Mouse (Mus musculus) stomach, postnatal 0 days (tissue): ENCODE measurements around the gene Syt8. TPM values are rescaled to one million over a fixed set of nuclear protein-coding genes. Genes with fewer than 3 reads are reported as not detected.

ENCODE experiments used
- ATAC-seq: fragments of 200-750 bp; cut with Nextera tagmentation; 2 replicates; pipeline ENCODE4 v1.8.0; 2017; ENCODE audit not compliant: low FRiP score, low TSS enrichment
- DNase-seq: peaks from one replicate; pipeline ENCODE4 v3.0.0-alpha.2; 2016; ENCODE audit warnings: low spot score
- H3K27ac ChIP-seq: fragments of 300-500 bp; sonication (generic); replicated peaks from 2 replicates; pipeline ENCODE4 v1.5.1; 2014; ENCODE audit warnings: mild to moderate bottlenecking, control low read depth
- H3K27me3 ChIP-seq: fragments of 300-500 bp; sonication (generic); 2 replicates; pipeline ENCODE4 v1.6.1; 2014; ENCODE audit warnings: low read length; ENCODE audit not compliant: control insufficient read depth, insufficient read depth
- H3K36me3 ChIP-seq: fragments of 300-500 bp; sonication (generic); 2 replicates; pipeline ENCODE4 v1.6.1; 2014; ENCODE audit warnings: low read length, mixed read lengths; ENCODE audit not compliant: control insufficient read depth, insufficient read depth
- H3K4me1 ChIP-seq: fragments of 300-500 bp; sonication (generic); replicated peaks from 2 replicates; pipeline ENCODE4 v1.6.1; 2014; ENCODE audit warnings: antibody characterized with exemption; ENCODE audit not compliant: control insufficient read depth, insufficient read depth
- H3K4me2 ChIP-seq: fragments of 300-500 bp; sonication (generic); replicated peaks from 2 replicates; pipeline ENCODE4 v1.6.1; 2014; ENCODE audit warnings: low read depth, mild to moderate bottlenecking, control low read depth, moderate library complexity
- H3K4me3 ChIP-seq: fragments of 300-500 bp; sonication (generic); 2 replicates; pipeline ENCODE4 v1.5.1; 2014; ENCODE audit warnings: low read depth, low read length, control low read depth
- H3K9ac ChIP-seq: fragments of 300-500 bp; sonication (generic); 2 replicates; pipeline ENCODE4 v1.6.1; 2014; ENCODE audit warnings: mild to moderate bottlenecking, low read length, control low read depth, mixed read lengths
- H3K9me3 ChIP-seq: fragments of 300-500 bp; sonication (generic); 2 replicates; pipeline ENCODE4 v1.6.1; 2016; ENCODE audit warnings: low read length; ENCODE audit not compliant: control insufficient read depth
- CTCF ChIP-seq: IDR thresholded peaks from 2 replicates; pipeline ENCODE4 v1.5.1; 2016; ENCODE audit warnings: antibody characterized with exemption, low read depth, mild to moderate bottlenecking, moderate library complexity
- EP300 ChIP-seq: optimal IDR thresholded peaks from 2 replicates; pipeline ENCODE3; 2016; ENCODE audit warnings: antibody characterized with exemption
- WGBS: fragments of 180-500 bp; shearing (Covaris S2); extraction: QIAGEN DNeasy Blood & Tissue Kit; methylation state at CpG from one replicate; pipeline ENCODE4 v1.1.7; 2014; 5-methylcytosine and 5-hydroxymethylcytosine counted together
- polyA plus RNA-seq: library from polyadenylated mRNA; unstranded; fragments of >200 nt; fragmentation: Nextera tagmentation; extraction: Ambion mirVana; gene quantifications from 2 replicates; pipeline ENCODE4 v1.2.1, GENCODE M21; 2015

Gene Syt8
- polyA plus RNA-seq, 1 experiment from 2014 or later, result 70.7 TPM

GRCm38 (mm10) chr7:142437324-142437723, 2.7 kb downstream of the Syt8 start:
- DNase-seq, result peak; percentile 90
- 61% methylated on average over 5 of the region's 5 CpGs for WGBS
- Histone ChIP-seq H3K9me3 (no peaks in the 10 kb centered on the region), H3K4me1 (peaks cover 10% of the 10 kb centered on the region), H3K27me3 (no peaks in the 10 kb centered on the region), H3K4me3 (no peak overlapping the region), H3K9ac (peak overlapping the region; percentile 5; the same call in 1 of the 2 replicates), H3K4me2 (peak overlapping the region; percentile 31; the same call in 1 of the 2 replicates), H3K27ac (peak overlapping the region; percentile 90), H3K36me3 (no peaks in the 10 kb centered on the region)
- peak; percentile 72 for ATAC-seq
- TF ChIP-seq CTCF (peak; percentile 79), EP300 (peak; percentile 86)

GRCm38 (mm10) chr7:142439966-142440365, 5.3 kb downstream of the Syt8 start:
- no peak for DNase-seq
- no peak overlapping the region for H3K4me2 ChIP-seq
- H3K4me1 ChIP-seq, result peaks cover 5% of the 10 kb centered on the region; the same call in 1 of the 2 replicates
- no peaks in the 10 kb centered on the region for H3K36me3 ChIP-seq
- no peaks in the 10 kb centered on the region for H3K9me3 ChIP-seq
- H3K27ac ChIP-seq, result peak overlapping the region; percentile 88
- TF ChIP-seq EP300 (no peak), CTCF (no peak)
- ATAC-seq, result no peak
- peak overlapping the region; percentile 52; the same call in 1 of the 2 replicates for H3K9ac ChIP-seq
- 59% methylated on average over 14 of the region's 14 CpGs for WGBS
- H3K4me3 ChIP-seq, result no peak overlapping the region
- H3K27me3 ChIP-seq, result no peaks in the 10 kb centered on the region

GRCm38 (mm10) chr7:142440657-142441114, 6.0 kb downstream of the Syt8 start:
- peak; percentile 44 for DNase-seq
- H3K9ac ChIP-seq, result peak overlapping the region; percentile 52
- H3K4me3 ChIP-seq, result no peak overlapping the region
- peak; percentile 47; the same call in 1 of the 2 replicates for ATAC-seq
- no peaks in the 10 kb centered on the region for H3K27me3 ChIP-seq
- H3K27ac ChIP-seq, result peak overlapping the region; percentile 88
- 26% methylated on average over 5 of the region's 5 CpGs for WGBS
- no peaks in the 10 kb centered on the region for H3K9me3 ChIP-seq
- no peaks in the 10 kb centered on the region for H3K36me3 ChIP-seq
- TF ChIP-seq EP300, result peak; percentile 79
- peak; percentile 89 for TF ChIP-seq CTCF
- H3K4me2 ChIP-seq, result 0 out of 2 replicates have a peak overlapping the region, but pooled peaks have one; percentile 17
- peaks cover 5% of the 10 kb centered on the region; the same call in 1 of the 2 replicates for H3K4me1 ChIP-seq

GRCm38 (mm10) chr7:142441585-142441984, 6.9 kb downstream of the Syt8 start, which contains the start of gene Tnni2:
TSS of gene Tnni2 (plus strand) at chr7:142441808.
- no peak for ATAC-seq

GRCm38 (mm10) chr7:142442081-142442907, 7.6 kb downstream of the Syt8 start:
- Histone ChIP-seq H3K9ac (0 out of 2 replicates have a peak overlapping the region, but pooled peaks have one; percentile 14), H3K27ac (peak overlapping the region; percentile 88)

More at GRCm38 (mm10) chr7:142441585-142441984, 6.9 kb downstream of the Syt8 start, which contains the start of gene Tnni2:
- H3K36me3 ChIP-seq, result no peaks in the 10 kb centered on the region
- H3K4me2 ChIP-seq, result 0 out of 2 replicates have a peak within 1 kb of the TSS, but pooled peaks have one; percentile 17
- WGBS, result 64% methylated on average over 9 of the region's 9 CpGs
- H3K27me3 ChIP-seq, result no peaks in the 10 kb centered on the region
- H3K9me3 ChIP-seq, result no peaks in the 10 kb centered on the region
- no peak within 1 kb of the TSS for H3K4me3 ChIP-seq
- H3K27ac ChIP-seq, result peak within 1 kb of the TSS; percentile 88
- TF ChIP-seq EP300 (no peak), CTCF (no peak)
- H3K9ac ChIP-seq, result peak within 1 kb of the TSS; percentile 52
- DNase-seq, result no peak
- peaks cover 5% of the 10 kb centered on the region; the same call in 1 of the 2 replicates for H3K4me1 ChIP-seq

More at GRCm38 (mm10) chr7:142442081-142442907, 7.6 kb downstream of the Syt8 start:
- WGBS, result 60% methylated on average over 9 of the region's 9 CpGs
- H3K36me3 ChIP-seq, result no peaks in the 10 kb centered on the region
- H3K4me1 ChIP-seq, result peaks cover 3% of the 10 kb centered on the region; the same call in 1 of the 2 replicates
- no peaks in the 10 kb centered on the region for H3K9me3 ChIP-seq
- no peaks in the 10 kb centered on the region for H3K27me3 ChIP-seq
- H3K4me2 ChIP-seq, result no peak overlapping the region
- TF ChIP-seq EP300 (no peak), CTCF (no peak)
- no peak for ATAC-seq
- no peak for DNase-seq
- H3K4me3 ChIP-seq, result no peak overlapping the region
